ENCODE assay signal across 18 mouse cellular contexts in genomic region chr16:17638036-17638628, GRCm38 (mm10). TPM values are rescaled to one million over a fixed set of nuclear protein-coding genes. Genes with fewer than 3 reads are reported as not detected.
A peak's percentile ranks its signal among the peaks of the same experiment; 100 is the strongest.
DNase-seq lines count a peak whose midpoint lies in the region; ATAC-seq and TF ChIP-seq lines count a peak whose summit lies in the region.
"Had no signal": no experiment of that assay in that cellular context is flagged by ENCODE, and none has a peak within 500 bp of the region (broad histone marks: within the 10 kb centered on the region; RNA-seq: fewer than 3 reads in every experiment).

No protein-coding gene starts in this region.

- H3K9me3 ChIP-seq in intestine, embryonic 16.5 days (ENCODE audit: control insufficient read depth, low read length): no peaks in the 10 kb centered on the region
- no peaks in the 10 kb centered on the region for H3K9me3 ChIP-seq in forebrain, embryonic 10.5 days
- H3K9me3 ChIP-seq in forebrain, embryonic 13.5 days (replicated peaks): no peaks in the 10 kb centered on the region
- H3K9me3 ChIP-seq: hindbrain, embryonic 13.5 days had no signal

- peaks cover 22% of the 10 kb centered on the region for H3K36me3 ChIP-seq in intestine, embryonic 16.5 days (ENCODE audit: control insufficient read depth, insufficient read depth, low read length)
- peaks cover 97% of the 10 kb centered on the region for H3K36me3 ChIP-seq in forebrain, embryonic 10.5 days (replicated peaks)
- peaks cover 83% of the 10 kb centered on the region for H3K36me3 ChIP-seq in forebrain, embryonic 13.5 days (ENCODE audit: poor library complexity, severe bottlenecking)

- peaks cover 6% of the 10 kb centered on the region for H3K4me1 ChIP-seq in bone marrow, adult 2 months (ENCODE audit: control insufficient read depth, insufficient read depth, low read length)
- no peaks in the 10 kb centered on the region for H3K4me1 ChIP-seq in intestine, embryonic 16.5 days (ENCODE audit: control insufficient read depth, insufficient read depth, low read length)
- no peaks in the 10 kb centered on the region for H3K4me1 ChIP-seq in forebrain, embryonic 10.5 days
- H3K4me1 ChIP-seq in forebrain, embryonic 13.5 days: no peaks in the 10 kb centered on the region
- H3K4me1 ChIP-seq: hindbrain, embryonic 13.5 days had no signal

- H3K27ac ChIP-seq in bone marrow, adult 2 months (ENCODE audit: control insufficient read depth, insufficient read depth, low read depth, low read length, poor library complexity): peak overlapping the region; percentile 86
- no peak overlapping the region for H3K27ac ChIP-seq in intestine, embryonic 16.5 days (ENCODE audit: low read length)
- H3K27ac ChIP-seq in forebrain, embryonic 10.5 days: no peak overlapping the region
- H3K27ac ChIP-seq in forebrain, embryonic 13.5 days: no peak overlapping the region
- H3K27ac ChIP-seq: heart, adult 2 months; hindbrain, embryonic 13.5 days; kidney, postnatal 0 days had no signal

- 64% methylated on average over 9 of the region's 9 CpGs for WGBS in bone marrow, adult 2 months
- 84% methylated on average over 9 of the region's 9 CpGs for WGBS in intestine, embryonic 16.5 days
- 92% methylated on average over 9 of the region's 9 CpGs for WGBS in forebrain, embryonic 10.5 days
- 89% methylated on average over 9 of the region's 9 CpGs for WGBS in forebrain, embryonic 13.5 days

- no peak for TF ChIP-seq CTCF in bone marrow, adult 2 months (IDR thresholded peaks at IDR 0.05; ENCODE audit: control insufficient read depth, insufficient read depth, low read length)

- H3K4me3 ChIP-seq in bone marrow, adult 2 months (replicated peaks; ENCODE audit: control insufficient read depth, low read depth, low read length): no peak overlapping the region
- no peak overlapping the region for H3K4me3 ChIP-seq in intestine, embryonic 16.5 days (ENCODE audit: low read length)
- no peak overlapping the region for H3K4me3 ChIP-seq in forebrain, embryonic 10.5 days
- H3K4me3 ChIP-seq in forebrain, embryonic 13.5 days: no peak overlapping the region
- H3K4me3 ChIP-seq: heart, adult 2 months; hindbrain, embryonic 13.5 days had no signal

- H3K27me3 ChIP-seq in intestine, embryonic 16.5 days (replicated peaks; ENCODE audit: control insufficient read depth, insufficient read depth, low read length): no peaks in the 10 kb centered on the region
- no peaks in the 10 kb centered on the region for H3K27me3 ChIP-seq in forebrain, embryonic 10.5 days (ENCODE audit: poor library complexity, severe bottlenecking)
- no peaks in the 10 kb centered on the region for H3K27me3 ChIP-seq in forebrain, embryonic 13.5 days
- H3K27me3 ChIP-seq: hindbrain, embryonic 13.5 days had no signal

- peak; percentile 21 for DNase-seq in cerebellum, postnatal 25 days
- DNase-seq in cerebellum, postnatal 36 days: no peak
- DNase-seq in skeletal muscle tissue, adult 2 months (ENCODE audit: low read depth, low spot score): peak; percentile 28
- no peak for DNase-seq in forebrain, embryonic 10.5 days (ENCODE audit: extremely low spot score, low spot score)
- DNase-seq: adrenal gland, adult 8-10 months; B cell, adult 2 months; forebrain, postnatal 0 days; heart, adult 2 months; lung, adult 18-20 months; right cerebral cortex, postnatal 25 days; thymus, postnatal 25 days had no signal

- TF ChIP-seq POLR2A in bone marrow, adult 2 months (IDR thresholded peaks at IDR 0.05; ENCODE audit: borderline replicate concordance, control insufficient read depth, low read depth, low read length): no peak

- ATAC-seq in intestine, embryonic 16.5 days: peak; percentile 79
- no peak for ATAC-seq in frontal cortex, adult (ENCODE audit: low TSS enrichment)
- ATAC-seq in forebrain, embryonic 13.5 days: no peak
- ATAC-seq: forebrain, postnatal 0 days; midbrain, embryonic 16.5 days had no signal

- H3K4me2 ChIP-seq in intestine, embryonic 16.5 days (ENCODE audit: low read depth, low read length): no peak overlapping the region
- no peak overlapping the region for H3K4me2 ChIP-seq in forebrain, embryonic 13.5 days
- H3K4me2 ChIP-seq: hindbrain, embryonic 13.5 days had no signal

- no peak overlapping the region for H3K9ac ChIP-seq in intestine, embryonic 16.5 days (ENCODE audit: low read depth, low read length)
- H3K9ac ChIP-seq in forebrain, embryonic 13.5 days: no peak overlapping the region
- H3K9ac ChIP-seq: forebrain, postnatal 0 days; hindbrain, embryonic 13.5 days had no signal

RNA-seq across cellular contexts. Expression of gene Ccdc74a, which starts 8.1 kb away (rescaled TPM):
- polyA plus RNA-seq in bone marrow, adult 2 months (2011; ENCODE audit: insufficient read depth, insufficient read length, low replicate concordance, missing spikeins): 2.4 and 9.9 TPM in 2 replicates
- 5.0 and 5.3 TPM in 2 replicates for polyA plus RNA-seq in intestine, embryonic 16.5 days (2015; fragmentation: Nextera tagmentation; extraction: Ambion mirVana)
- polyA plus RNA-seq in forebrain, embryonic 10.5 days (2016; fragmentation: Nextera tagmentation; extraction: Ambion mirVana): 7.0 and 7.1 TPM in 2 replicates
- polyA plus RNA-seq in forebrain, embryonic 13.5 days (2015; fragmentation: Nextera tagmentation; extraction: Ambion mirVana): 4.1 and 4.4 TPM in 2 replicates

RNA-seq across cellular contexts. Expression of gene Smpd4, which starts 19.0 kb away (rescaled TPM):
- 17.1 and 24.9 TPM in 2 replicates for polyA plus RNA-seq in bone marrow, adult 2 months (2011; ENCODE audit: insufficient read depth, insufficient read length, low replicate concordance, missing spikeins)
- polyA plus RNA-seq in intestine, embryonic 16.5 days (2015; fragmentation: Nextera tagmentation; extraction: Ambion mirVana): 24.5 and 24.9 TPM in 2 replicates
- 65.6 and 66.6 TPM in 2 replicates for polyA plus RNA-seq in forebrain, embryonic 10.5 days (2016; fragmentation: Nextera tagmentation; extraction: Ambion mirVana)
- 32.7 and 34.3 TPM in 2 replicates for polyA plus RNA-seq in forebrain, embryonic 13.5 days (2015; fragmentation: Nextera tagmentation; extraction: Ambion mirVana)

RNA-seq across cellular contexts. Expression of gene Slc7a4, which starts 55.1 kb away (rescaled TPM):
- 4.5 and 4.6 TPM in 2 replicates for polyA plus RNA-seq in bone marrow, adult 2 months (2011; ENCODE audit: insufficient read depth, insufficient read length, low replicate concordance, missing spikeins)
- polyA plus RNA-seq in intestine, embryonic 16.5 days (2015; fragmentation: Nextera tagmentation; extraction: Ambion mirVana): 36.2 and 38.1 TPM in 2 replicates
- 2.2 and 2.7 TPM in 2 replicates for polyA plus RNA-seq in forebrain, embryonic 10.5 days (2016; fragmentation: Nextera tagmentation; extraction: Ambion mirVana)
- polyA plus RNA-seq in forebrain, embryonic 13.5 days (2015; fragmentation: Nextera tagmentation; extraction: Ambion mirVana): 11.1 and 13.8 TPM in 2 replicates

Comparison
In these comparisons a context has a peak if more than half of its experiments do, and no peak if none do; other contexts are left out.
1. DNase-seq: peak in cerebellum, postnatal 25 days (2 of 2) and skeletal muscle tissue, adult 2 months (single experiment); none in cerebellum, postnatal 36 days (0 of 2) and forebrain, embryonic 10.5 days (single experiment).